Mouse (Mus musculus) lung, embryonic 16.5 days (tissue): ENCODE results near the gene Nup88. TPM values are rescaled to one million over a fixed set of nuclear protein-coding genes. Genes with fewer than 3 reads are reported as not detected.
"Not testable (repeated sequence)": the region's sequence is repeated elsewhere in the genome, so short reads cannot be mapped to it uniquely, and the experiment has no call there.

Source experiments
- ATAC-seq: fragments of 200-750 bp; cut with Nextera tagmentation; 2 replicates; pipeline ENCODE4 v1.8.0; 2017; ENCODE audit warnings: low read depth, mild to moderate bottlenecking, moderate library complexity
- H3K27ac ChIP-seq: fragments of 300-500 bp; sonication (generic); 2 replicates; pipeline ENCODE4 v1.5.1; 2014; ENCODE audit warnings: mild to moderate bottlenecking, control low read depth, low read length
- H3K27me3 ChIP-seq: fragments of 300-500 bp; sonication (generic); 2 replicates; pipeline ENCODE4 v1.6.1; 2014; ENCODE audit warnings: low read depth, low read length, mixed read lengths; ENCODE audit not compliant: control insufficient read depth, insufficient read depth
- H3K36me3 ChIP-seq: fragments of 300-500 bp; sonication (generic); 2 replicates; pipeline ENCODE4 v1.6.1; 2014; ENCODE audit warnings: low read length; ENCODE audit not compliant: control insufficient read depth, insufficient read depth
- H3K4me1 ChIP-seq: fragments of 300-500 bp; sonication (generic); replicated peaks from 2 replicates; pipeline ENCODE4 v1.6.1; 2014; ENCODE audit warnings: low read length, mixed read lengths; ENCODE audit not compliant: control insufficient read depth, insufficient read depth
- H3K4me2 ChIP-seq: fragments of 300-500 bp; sonication (generic); 2 replicates; pipeline ENCODE4 v1.6.1; 2014; ENCODE audit warnings: low read depth, low read length, control low read depth
- H3K4me3 ChIP-seq: fragments of 300-500 bp; sonication (generic); 2 replicates; pipeline ENCODE4 v1.5.1; 2014; ENCODE audit warnings: mild to moderate bottlenecking, low read length, control low read depth
- H3K9ac ChIP-seq: fragments of 300-500 bp; sonication (generic); 2 replicates; pipeline ENCODE4 v1.6.1; 2014; ENCODE audit warnings: low read length, control low read depth
- H3K9me3 ChIP-seq: fragments of 300-500 bp; sonication (generic); 2 replicates; pipeline ENCODE4 v1.6.1; 2016; ENCODE audit warnings: low read length; ENCODE audit not compliant: control insufficient read depth
- WGBS: fragments of 180-500 bp; shearing (Covaris S2); extraction: QIAGEN DNeasy Blood & Tissue Kit; methylation state at CpG from one replicate; pipeline ENCODE4 v1.1.7; 2014; 5-methylcytosine and 5-hydroxymethylcytosine counted together
- polyA plus RNA-seq: library from polyadenylated mRNA; unstranded; fragments of >200 nt; fragmentation: Nextera tagmentation; extraction: Ambion mirVana; gene quantifications from 2 replicates; pipeline ENCODE4 v1.2.1, GENCODE M21; 2015

Gene Nup88
- polyA plus RNA-seq, 1 experiment from 2014 or later, result 130 TPM

GRCm38 (mm10) chr11:70942596-70942995 is 27.2 kb downstream of the Nup88 start:
- peaks cover 51% of the 10 kb centered on the region for H3K36me3 ChIP-seq
- 74% methylated on average over 1 of the region's 1 CpGs for WGBS
- no peak overlapping the region for H3K4me3 ChIP-seq
- H3K9me3 ChIP-seq, result no peaks in the 10 kb centered on the region
- H3K27me3 ChIP-seq, result no peaks in the 10 kb centered on the region
- no peaks in the 10 kb centered on the region for H3K4me1 ChIP-seq
- H3K27ac ChIP-seq, result no peak overlapping the region
- H3K4me2 ChIP-seq, result no peak overlapping the region
- no peak overlapping the region for H3K9ac ChIP-seq
- no peak for ATAC-seq

GRCm38 (mm10) chr11:70935316-70935715 is 34.5 kb downstream of the Nup88 start:
- Histone ChIP-seq H3K27ac (no peak overlapping the region), H3K4me1 (no peaks in the 10 kb centered on the region), H3K9me3 (no peaks in the 10 kb centered on the region), H3K4me2 (no peak overlapping the region), H3K9ac (no peak overlapping the region), H3K27me3 (no peaks in the 10 kb centered on the region), H3K4me3 (no peak overlapping the region), H3K36me3 (peaks cover 23% of the 10 kb centered on the region)
- 91% methylated on average over 7 of the region's 7 CpGs for WGBS
- no peak for ATAC-seq

- WGBS, result 81% methylated on average over 5 of the region's 5 CpGs
- H3K27me3 ChIP-seq, result no peaks in the 10 kb centered on the region
- no peak overlapping the region for H3K4me3 ChIP-seq
- no peak overlapping the region for H3K9ac ChIP-seq
- no peak for ATAC-seq
- H3K9me3 ChIP-seq, result no peaks in the 10 kb centered on the region
- H3K36me3 ChIP-seq, result peaks cover 13% of the 10 kb centered on the region
- no peaks in the 10 kb centered on the region for H3K4me1 ChIP-seq
- no peak overlapping the region for H3K27ac ChIP-seq
- no peak overlapping the region for H3K4me2 ChIP-seq
Measured at GRCm38 (mm10) chr11:70931461-70931860, 38.3 kb downstream of the Nup88 start.

DNA sequence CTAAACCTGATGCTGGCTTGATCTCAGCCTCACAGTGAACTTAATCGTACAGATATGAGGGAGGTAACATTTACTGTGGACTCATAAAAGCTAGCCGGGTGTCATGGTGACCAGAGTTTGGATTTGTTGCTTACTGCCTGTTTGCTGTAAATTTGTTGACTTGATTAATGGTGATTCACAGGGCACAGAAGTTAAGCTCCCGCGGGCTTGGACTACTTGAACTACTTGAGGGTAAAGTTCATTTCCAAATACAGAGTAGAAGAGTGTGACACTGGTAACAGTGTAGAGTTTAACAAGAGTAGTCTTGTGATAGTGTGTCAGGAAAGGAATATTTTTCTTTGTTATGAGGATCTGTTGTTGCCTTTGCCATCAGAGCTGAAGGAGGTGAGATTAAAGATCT is 50.2 kb downstream of the Nup88 start:
- no peak overlapping the region for H3K9ac ChIP-seq
- H3K36me3 ChIP-seq, result peaks cover 15% of the 10 kb centered on the region
- no peaks in the 10 kb centered on the region for H3K27me3 ChIP-seq
- no peak overlapping the region for H3K4me3 ChIP-seq
- H3K9me3 ChIP-seq, result no peaks in the 10 kb centered on the region
- no peak overlapping the region for H3K4me2 ChIP-seq
- WGBS, result 85% methylated on average over 4 of the region's 4 CpGs
- no peaks in the 10 kb centered on the region for H3K4me1 ChIP-seq
- no peak overlapping the region for H3K27ac ChIP-seq
- ATAC-seq, result no peak

- H3K4me3 ChIP-seq, result no peak overlapping the region
- H3K36me3 ChIP-seq, result peaks cover 11% of the 10 kb centered on the region
- no peaks in the 10 kb centered on the region for H3K27me3 ChIP-seq
- no peak for ATAC-seq
- H3K9me3 ChIP-seq, result no peaks in the 10 kb centered on the region
- H3K4me1 ChIP-seq, result no peaks in the 10 kb centered on the region
- H3K27ac ChIP-seq, result no peak overlapping the region
- no peak overlapping the region for H3K9ac ChIP-seq
- no peak overlapping the region for H3K4me2 ChIP-seq
- 80% methylated on average over 2 of the region's 2 CpGs for WGBS
Measured at GRCm38 (mm10) chr11:70917896-70918295, 51.9 kb downstream of the Nup88 start.

- H3K27me3 ChIP-seq, result no peaks in the 10 kb centered on the region
- no peak for ATAC-seq
- H3K27ac ChIP-seq, result no peak overlapping the region
- 95% methylated on average over 1 of the region's 1 CpGs for WGBS
- H3K4me3 ChIP-seq, result no peak overlapping the region
- peaks cover 14% of the 10 kb centered on the region for H3K36me3 ChIP-seq
- no peaks in the 10 kb centered on the region for H3K4me1 ChIP-seq
- H3K9ac ChIP-seq, result no peak overlapping the region
- H3K4me2 ChIP-seq, result no peak overlapping the region
- no peaks in the 10 kb centered on the region for H3K9me3 ChIP-seq
Measured at GRCm38 (mm10) chr11:70911920-70912319, 57.9 kb downstream of the Nup88 start.

GRCm38 (mm10) chr11:70911323-70911722 is 58.5 kb downstream of the Nup88 start:
- H3K27me3 ChIP-seq, result no peaks in the 10 kb centered on the region
- H3K27ac ChIP-seq, result no peak overlapping the region
- no peak for ATAC-seq
- H3K36me3 ChIP-seq, result peaks cover 14% of the 10 kb centered on the region
- no peak overlapping the region for H3K4me2 ChIP-seq
- no peaks in the 10 kb centered on the region for H3K4me1 ChIP-seq
- no peak overlapping the region for H3K4me3 ChIP-seq
- 92% methylated on average over 3 of the region's 3 CpGs for WGBS
- H3K9me3 ChIP-seq, result no peaks in the 10 kb centered on the region
- H3K9ac ChIP-seq, result no peak overlapping the region

DNA sequence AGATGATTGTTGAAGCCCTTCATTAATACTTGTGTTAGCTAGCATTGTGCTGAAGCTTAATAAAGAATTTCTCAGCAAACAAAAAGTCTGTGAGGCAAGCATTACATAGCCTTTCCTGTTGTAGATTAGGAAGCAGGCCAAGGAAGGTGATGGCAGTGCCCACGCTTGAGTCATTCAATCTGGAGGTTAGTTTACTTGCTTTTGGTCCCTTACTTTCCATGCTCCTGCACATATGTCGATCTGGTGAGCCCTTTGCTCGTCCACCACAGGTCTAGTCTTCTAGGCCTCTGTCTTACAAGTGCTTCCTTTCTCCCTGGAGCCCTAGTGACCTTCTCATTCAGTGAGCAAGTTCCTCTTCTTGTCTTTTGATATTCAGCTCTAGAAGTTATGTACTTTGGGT is 63.1 kb downstream of the Nup88 start:
- 86% methylated on average over 3 of the region's 3 CpGs for WGBS
- ATAC-seq, result no peak
- Histone ChIP-seq H3K27ac (no peak overlapping the region), H3K4me1 (no peaks in the 10 kb centered on the region), H3K9ac (no peak overlapping the region), H3K4me2 (no peak overlapping the region), H3K4me3 (no peak overlapping the region), H3K36me3 (peaks cover 14% of the 10 kb centered on the region), H3K27me3 (no peaks in the 10 kb centered on the region), H3K9me3 (no peaks in the 10 kb centered on the region)

DNA sequence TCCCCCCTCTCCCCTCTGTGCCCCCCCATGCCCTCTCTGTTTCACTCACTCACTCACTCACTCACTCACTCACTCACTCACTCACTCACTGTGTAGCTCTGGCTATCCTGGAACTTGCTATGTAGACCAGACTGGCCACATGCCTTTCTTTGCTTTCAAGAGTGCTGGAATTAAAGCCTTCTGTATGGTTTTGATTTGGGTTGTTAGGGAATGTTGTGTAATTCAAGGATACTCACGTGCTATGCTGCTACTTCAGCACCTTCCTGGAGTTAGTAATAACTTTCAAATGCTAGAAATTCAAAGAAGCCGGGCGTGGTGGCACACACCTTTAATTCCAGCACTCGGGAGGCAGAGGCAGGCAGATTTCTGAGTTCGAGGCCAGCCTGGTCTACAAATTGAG is 71.6 kb downstream of the Nup88 start:
- Histone ChIP-seq H3K36me3 (peaks cover 17% of the 10 kb centered on the region), H3K27ac (peak overlapping the region; percentile 59)
- H3K4me1 ChIP-seq, H3K4me2 ChIP-seq, H3K9ac ChIP-seq, H3K27me3 ChIP-seq, H3K4me3 ChIP-seq, ATAC-seq, H3K9me3 ChIP-seq: not testable (repeated sequence)
- WGBS, result 82% methylated on average over 5 of the region's 5 CpGs

GRCm38 (mm10) chr11:70897680-70898079 is 72.1 kb downstream of the Nup88 start:
- H3K27ac ChIP-seq, result peak overlapping the region; percentile 59
- H3K9me3 ChIP-seq, result no peaks in the 10 kb centered on the region
- H3K4me3 ChIP-seq, result no peak overlapping the region
- ATAC-seq, result 0 out of 2 replicates have a peak, but pooled peaks have one; percentile 7
- no peaks in the 10 kb centered on the region for H3K27me3 ChIP-seq
- H3K36me3 ChIP-seq, result peaks cover 17% of the 10 kb centered on the region
- 68% methylated on average over 3 of the region's 3 CpGs for WGBS
- no peak overlapping the region for H3K4me2 ChIP-seq
- no peak overlapping the region for H3K9ac ChIP-seq
- H3K4me1 ChIP-seq, result no peaks in the 10 kb centered on the region
